Comparison of ENCODE assay signal across 8 mouse cellular contexts in the genomic region with DNA sequence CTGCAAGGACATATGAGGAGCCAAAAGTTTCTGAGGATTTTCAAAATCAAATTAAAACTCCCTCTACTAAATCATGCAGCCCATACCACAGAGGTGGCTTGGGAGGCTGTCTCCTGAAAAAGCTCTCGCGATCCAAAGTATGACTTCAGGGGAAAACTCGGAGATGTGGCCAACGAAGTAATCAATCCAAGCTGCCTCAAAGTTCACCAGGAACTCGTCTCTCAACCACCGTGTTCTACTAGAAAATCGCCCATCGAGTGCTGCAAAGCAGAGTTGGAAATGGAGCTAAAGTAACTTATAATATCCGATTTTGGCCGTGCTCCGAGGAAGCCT. TPM values are rescaled to one million over a fixed set of nuclear protein-coding genes. Genes with fewer than 3 reads are reported as not detected.
A peak's percentile ranks its signal among the peaks of the same experiment; 100 is the strongest.
DNase-seq lines count a peak whose midpoint lies in the region; ATAC-seq and TF ChIP-seq lines count a peak whose summit lies in the region.

No protein-coding gene starts in this region.

- peak overlapping the region; percentile 87 for H3K4me3 ChIP-seq in heart, embryonic 15.5 days
- H3K4me3 ChIP-seq in forebrain, postnatal 0 days (ENCODE audit: low read depth, low read length), result peak overlapping the region; percentile 97
- H3K4me3 ChIP-seq in macrophage (ENCODE audit: inconsistent target), result peak overlapping the region; percentile 57

- H3K79me2 ChIP-seq in macrophage (ENCODE audit: inconsistent target), result peaks cover 52% of the 10 kb centered on the region

- peaks cover 17% of the 10 kb centered on the region for H3K4me1 ChIP-seq in heart, embryonic 15.5 days (replicated peaks)
- H3K4me1 ChIP-seq in forebrain, postnatal 0 days (ENCODE audit: insufficient read depth), result 0 out of 2 replicates have a peak, but pooled peaks cover 4% of the 10 kb centered on the region

- H3K9me3 ChIP-seq in heart, embryonic 15.5 days (replicated peaks), result no peaks in the 10 kb centered on the region
- no peaks in the 10 kb centered on the region for H3K9me3 ChIP-seq in forebrain, postnatal 0 days (ENCODE audit: low read length)

- under 1% methylated on average over 11 of the region's 11 CpGs for WGBS in heart, embryonic 15.5 days
- under 1% methylated on average over 11 of the region's 11 CpGs for WGBS in forebrain, postnatal 0 days
- under 1% methylated on average over 11 of the region's 11 CpGs for WGBS in macrophage (ENCODE audit: missing documents)

- no peak for ATAC-seq in heart, embryonic 15.5 days (replicated peaks; ENCODE audit: insufficient number of reproducible peaks, insufficient read depth, low FRiP score, low read depth)
- ATAC-seq in forebrain, postnatal 0 days, result no peak
- no peak for ATAC-seq in megakaryocyte progenitor cell, adult 5-6 weeks (replicated peaks; ENCODE audit: poor library complexity)
- ATAC-seq in megakaryocyte-erythroid progenitor cell, adult 5-6 weeks (replicated peaks; ENCODE audit: low FRiP score, low TSS enrichment, poor library complexity, severe bottlenecking), result no peak

- peaks cover 10% of the 10 kb centered on the region; the same call in 1 of the 2 replicates for H3K36me3 ChIP-seq in heart, embryonic 15.5 days
- H3K36me3 ChIP-seq in forebrain, postnatal 0 days (ENCODE audit: insufficient read depth), result no peaks in the 10 kb centered on the region; the same call in 1 of the 2 replicates
- peaks cover 4% of the 10 kb centered on the region; the same call in 1 of the 2 replicates for H3K36me3 ChIP-seq in macrophage (ENCODE audit: inconsistent target)

- H3K27me3 ChIP-seq in heart, embryonic 15.5 days, result no peaks in the 10 kb centered on the region
- H3K27me3 ChIP-seq in forebrain, postnatal 0 days (ENCODE audit: insufficient read depth, low read length), result no peaks in the 10 kb centered on the region

- H3K27ac ChIP-seq in heart, embryonic 15.5 days, result peak overlapping the region; percentile 97
- peak overlapping the region; percentile 97 for H3K27ac ChIP-seq in forebrain, postnatal 0 days (ENCODE audit: low read depth, low read length)
- 0 out of 2 replicates have a peak overlapping the region, but pooled peaks have one; percentile 8 for H3K27ac ChIP-seq in macrophage

- TF ChIP-seq CTCF in forebrain, postnatal 0 days (IDR thresholded peaks at IDR 0.05; ENCODE audit: low read depth), result no peak

- H3K9ac ChIP-seq in heart, embryonic 15.5 days, result peak overlapping the region; percentile 91
- H3K9ac ChIP-seq in forebrain, postnatal 0 days, result peak overlapping the region; percentile 97

- peak overlapping the region; percentile 63 for H3K4me2 ChIP-seq in heart, embryonic 15.5 days
- peak overlapping the region; percentile 76 for H3K4me2 ChIP-seq in forebrain, postnatal 0 days (ENCODE audit: low read depth)

- no peak for DNase-seq in heart, adult 8-10 months (ENCODE audit: low spot score)
- DNase-seq in T-cell, adult 2 months (ENCODE audit: low spot score), result peak; percentile 7
- DNase-seq in forebrain, postnatal 0 days, result no peak
- DNase-seq in yolk sac, embryonic 10.5 days (ENCODE audit: low spot score), result no peak

RNA-seq across cellular contexts. Expression of a gene that starts 0.8 kb away (rescaled TPM):
- polyA plus RNA-seq in heart, embryonic 15.5 days (2015; fragmentation: Nextera tagmentation; extraction: Ambion mirVana), result 139 and 140 TPM in 2 replicates
- total RNA-seq in heart, adult 8-10 months (2022), result 10 to 100 TPM; 45.4 to 56.3 (median 48.6) TPM
- total RNA-seq in forebrain, postnatal 0 days (2014; rRNA removed), result 94.9 and 101 TPM in 2 replicates
- 167 and 182 TPM in 2 replicates for polyA plus RNA-seq in forebrain, postnatal 0 days (2015; fragmentation: Nextera tagmentation; extraction: Ambion mirVana)
- total RNA-seq in macrophage (2018; cell fraction: chromatin; rRNA removed), result 10 to 100 TPM in 3 of 26 experiments, 1 to 10 TPM in 23; 1.1 to 26.7 (median 7.0) TPM
- total RNA-seq in macrophage (2018; cell fraction: cytosol; rRNA removed), result 10 to 100 TPM; 57.6 to 99.6 (median 79.9) TPM
- 100 to 1,000 TPM in 2 of 26 experiments, 10 to 100 TPM in 24; 11.6 to 114 (median 32.7) TPM for total RNA-seq in macrophage (2018; cell fraction: nucleus; rRNA removed)
- 83.7 to 122 TPM (median 95.7 TPM) in 3 replicates for polyA plus RNA-seq in macrophage (2018)
- 125 and 128 TPM in 2 replicates for total RNA-seq in megakaryocyte progenitor cell, adult 5-6 weeks (2015)
- total RNA-seq in megakaryocyte progenitor cell, adult 5-6 weeks (2017), result 59.5 and 62.4 TPM in 2 replicates
- total RNA-seq in megakaryocyte-erythroid progenitor cell, adult 5-6 weeks (2014; fragmentation: Nextera tagmentation), result 91.7 and 93.1 TPM in 2 replicates
- 56.0 and 72.4 TPM in 2 replicates for total RNA-seq in megakaryocyte-erythroid progenitor cell, adult 5-6 weeks (2017)

RNA-seq across cellular contexts. Expression of a gene that starts 27.1 kb away (rescaled TPM):
- polyA plus RNA-seq in heart, embryonic 15.5 days (2015; fragmentation: Nextera tagmentation; extraction: Ambion mirVana), result 44.8 and 51.0 TPM in 2 replicates
- under 1 TPM; 0.41 to 0.92 (median 0.70) TPM for total RNA-seq in heart, adult 8-10 months (2022)
- total RNA-seq in forebrain, postnatal 0 days (2014; rRNA removed), result 1.2 and 2.1 TPM in 2 replicates
- polyA plus RNA-seq in forebrain, postnatal 0 days (2015; fragmentation: Nextera tagmentation; extraction: Ambion mirVana), result 7.1 and 7.4 TPM in 2 replicates
- 1 to 10 TPM in 12 of 26 experiments, under 1 TPM in 7, not detected in 7; 0.29 to 8.7 (median 1.4) TPM for total RNA-seq in macrophage (2018; cell fraction: chromatin; rRNA removed)
- total RNA-seq in macrophage (2018; cell fraction: cytosol; rRNA removed), result 1 to 10 TPM; 1.1 to 7.4 (median 3.1) TPM
- total RNA-seq in macrophage (2018; cell fraction: nucleus; rRNA removed), result 1 to 10 TPM in 12 of 26 experiments, under 1 TPM in 5, not detected in 9; 0.29 to 4.4 (median 1.5) TPM
- polyA plus RNA-seq in macrophage (2018), result 1.2 to 6.6 TPM (median 3.8 TPM) in 3 replicates
- 36.0 and 47.6 TPM in 2 replicates for total RNA-seq in megakaryocyte progenitor cell, adult 5-6 weeks (2015)
- total RNA-seq in megakaryocyte progenitor cell, adult 5-6 weeks (2017), result 37.8 and 54.2 TPM in 2 replicates
- total RNA-seq in megakaryocyte-erythroid progenitor cell, adult 5-6 weeks (2014; fragmentation: Nextera tagmentation), result 11.7 and 17.5 TPM in 2 replicates
- total RNA-seq in megakaryocyte-erythroid progenitor cell, adult 5-6 weeks (2017), result 13.0 and 16.6 TPM in 2 replicates

RNA-seq across cellular contexts. Expression of a gene that starts 34.6 kb away (rescaled TPM):
- 45.1 and 48.8 TPM in 2 replicates for polyA plus RNA-seq in heart, embryonic 15.5 days (2015; fragmentation: Nextera tagmentation; extraction: Ambion mirVana)
- total RNA-seq in heart, adult 8-10 months (2022), result 10 to 100 TPM; 28.7 to 36.4 (median 33.3) TPM
- total RNA-seq in forebrain, postnatal 0 days (2014; rRNA removed), result 158 and 240 TPM in 2 replicates
- 90.8 and 113 TPM in 2 replicates for polyA plus RNA-seq in forebrain, postnatal 0 days (2015; fragmentation: Nextera tagmentation; extraction: Ambion mirVana)
- 100 to 1,000 TPM in 14 of 26 experiments, 10 to 100 TPM in 12; 56.6 to 148 (median 101) TPM for total RNA-seq in macrophage (2018; cell fraction: chromatin; rRNA removed)
- 100 to 1,000 TPM in 13 of 26 experiments, 10 to 100 TPM in 13; 67.0 to 133 (median 102) TPM for total RNA-seq in macrophage (2018; cell fraction: cytosol; rRNA removed)
- 100 to 1,000 TPM in 8 of 26 experiments, 10 to 100 TPM in 18; 64.3 to 147 (median 86.8) TPM for total RNA-seq in macrophage (2018; cell fraction: nucleus; rRNA removed)
- polyA plus RNA-seq in macrophage (2018), result 85.9 to 98.4 TPM (median 87.9 TPM) in 3 replicates
- 68.2 and 70.6 TPM in 2 replicates for total RNA-seq in megakaryocyte progenitor cell, adult 5-6 weeks (2015)
- 78.9 and 87.3 TPM in 2 replicates for total RNA-seq in megakaryocyte progenitor cell, adult 5-6 weeks (2017)
- total RNA-seq in megakaryocyte-erythroid progenitor cell, adult 5-6 weeks (2014; fragmentation: Nextera tagmentation), result 51.5 and 57.9 TPM in 2 replicates
- total RNA-seq in megakaryocyte-erythroid progenitor cell, adult 5-6 weeks (2017), result 84.5 and 101 TPM in 2 replicates

RNA-seq across cellular contexts. Expression of a gene that starts 44.5 kb away (rescaled TPM):
- 24.0 and 26.6 TPM in 2 replicates for polyA plus RNA-seq in heart, embryonic 15.5 days (2015; fragmentation: Nextera tagmentation; extraction: Ambion mirVana)
- total RNA-seq in heart, adult 8-10 months (2022), result 10 to 100 TPM; 33.5 to 40.4 (median 36.9) TPM
- 10.5 and 15.6 TPM in 2 replicates for total RNA-seq in forebrain, postnatal 0 days (2014; rRNA removed)
- polyA plus RNA-seq in forebrain, postnatal 0 days (2015; fragmentation: Nextera tagmentation; extraction: Ambion mirVana), result 14.1 and 16.0 TPM in 2 replicates
- 10 to 100 TPM in 24 of 26 experiments, 1 to 10 TPM in 2; 7.5 to 61.0 (median 28.1) TPM for total RNA-seq in macrophage (2018; cell fraction: chromatin; rRNA removed)
- 10 to 100 TPM; 17.5 to 31.3 (median 24.5) TPM for total RNA-seq in macrophage (2018; cell fraction: cytosol; rRNA removed)
- 10 to 100 TPM; 14.7 to 74.1 (median 25.1) TPM for total RNA-seq in macrophage (2018; cell fraction: nucleus; rRNA removed)
- 21.6 to 33.5 TPM (median 29.1 TPM) in 3 replicates for polyA plus RNA-seq in macrophage (2018)
- total RNA-seq in megakaryocyte progenitor cell, adult 5-6 weeks (2015), result 19.0 and 31.0 TPM in 2 replicates
- total RNA-seq in megakaryocyte progenitor cell, adult 5-6 weeks (2017), result 18.4 and 19.0 TPM in 2 replicates
- total RNA-seq in megakaryocyte-erythroid progenitor cell, adult 5-6 weeks (2014; fragmentation: Nextera tagmentation), result 21.1 and 21.5 TPM in 2 replicates
- total RNA-seq in megakaryocyte-erythroid progenitor cell, adult 5-6 weeks (2017), result 7.8 and 18.8 TPM in 2 replicates

Comparison
In these comparisons a context has a peak if more than half of its experiments do, and no peak if none do; other contexts are left out.
1. H3K27ac ChIP-seq: peak in every context shown above with its lines; median percentile 97 in heart, embryonic 15.5 days; 97 in forebrain, postnatal 0 days; 8 in macrophage.